Mouse (Mus musculus) kidney, adult 2 months (tissue): ENCODE measurements around the gene Camta2.

Experiments
- CTCF ChIP-seq: fragments of 200-500 bp; conservative IDR thresholded peaks from 2 replicates; pipeline ENCODE4 v1.5.1; 2011; ENCODE audit warnings: low read depth, mild to moderate bottlenecking, control low read depth, low read length, moderate library complexity, mixed read lengths; ENCODE audit not compliant: insufficient read depth, insufficient read length
- POLR2A ChIP-seq: fragments of 200-500 bp; IDR thresholded peaks from one replicate; pipeline ENCODE4 v1.6.1; 2011; ENCODE audit warnings: low read depth, low read length, control low read depth

DNA sequence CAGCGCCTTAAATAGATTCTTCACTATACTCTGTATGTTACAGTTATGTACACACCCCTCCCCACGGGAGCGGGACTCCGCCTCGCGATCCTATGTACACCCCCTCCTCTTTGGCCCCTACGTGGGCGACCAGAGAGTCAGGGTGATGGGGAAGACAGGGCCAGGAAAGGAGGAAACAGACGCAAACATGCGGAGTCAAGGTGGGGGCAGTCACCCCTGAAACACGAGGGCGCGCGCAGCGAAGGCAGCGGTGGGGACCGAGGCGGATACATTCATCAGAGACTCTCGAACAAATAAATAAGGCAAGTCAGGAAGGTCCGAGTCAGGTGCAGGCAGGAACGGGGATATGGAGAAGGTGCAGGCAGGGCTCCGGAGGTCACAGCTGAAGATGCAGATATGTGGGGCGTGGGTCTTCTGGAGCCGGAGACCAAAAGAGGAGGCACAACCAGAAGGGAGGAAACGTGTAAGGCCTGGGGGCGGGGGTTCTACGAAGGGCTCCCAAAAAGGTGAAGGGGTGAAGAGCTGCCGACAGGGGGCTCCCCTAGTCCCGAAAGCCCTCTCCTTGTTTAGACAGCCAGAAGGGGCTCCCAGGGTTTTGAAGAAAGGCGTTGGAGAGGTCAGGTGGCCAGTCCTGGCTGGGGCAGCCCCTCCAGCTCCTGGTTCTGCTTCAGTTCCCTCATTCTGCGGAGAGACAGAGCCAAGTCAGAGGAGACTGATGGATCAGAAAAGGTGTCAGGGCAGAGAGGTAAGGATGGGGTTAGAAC, 18.1 kb downstream of the Camta2 start:
- TF ChIP-seq CTCF (peak; percentile 43), POLR2A (peak; percentile 8)
